Mouse (Mus musculus): ENCODE measurements around the gene Atf7. TPM values are rescaled to one million over a fixed set of nuclear protein-coding genes. Genes with fewer than 3 reads are reported as not detected.

Atf7 gene
- total and polyA plus RNA-seq, 3 experiments: 49.9 to 77.6 (median 49.9) TPM

GRCm38 (mm10) chr15:102592674-102593073 is 32.6 kb downstream of the Atf7 start:
- Histone ChIP-seq H3K36me3 (ENCODE audit: control insufficient read depth, insufficient read depth, low read length) (peaks cover 32% of the 10 kb centered on the region), H3K9ac (ENCODE audit: low read depth, low read length) (no peak overlapping the region), H3K27me3 (ENCODE audit: control insufficient read depth, insufficient read depth, low read length) (no peaks in the 10 kb centered on the region), H3K27ac (no peak overlapping the region), H3K4me3 (no peak overlapping the region), H3K79me2 (replicated peaks; ENCODE audit: control insufficient read depth, insufficient read depth, low read length) (no peaks in the 10 kb centered on the region), H3K4me1 (ENCODE audit: control insufficient read depth, insufficient read depth, low read length) (peaks cover 7% of the 10 kb centered on the region)
- intact Hi-C loops (cut with DNase I): loop anchor here (5.0 kb wide), 1 partner anchor 80 kb away; the partner anchor contains the start of gene Atp5g2
- no peak for DNase-seq
- 16% methylated on average over 1 of the region's 1 CpGs for WGBS
- TF ChIP-seq CTCF (IDR thresholded peaks at IDR 0.05) (peak; percentile 73), POLR2A (IDR thresholded peaks at IDR 0.05; ENCODE audit: insufficient read depth, low read depth, low read length) (no peak)

GRCm38 (mm10) chr15:102590567-102590966 is 34.7 kb downstream of the Atf7 start:
- peaks cover 36% of the 10 kb centered on the region for H3K36me3 ChIP-seq (ENCODE audit: control insufficient read depth, insufficient read depth, low read length)
- H3K9ac ChIP-seq (ENCODE audit: low read depth, low read length): no peak overlapping the region
- 46% methylated on average over 1 of the region's 1 CpGs for WGBS
- H3K79me2 ChIP-seq (replicated peaks; ENCODE audit: control insufficient read depth, insufficient read depth, low read length): no peaks in the 10 kb centered on the region
- intact Hi-C loops (cut with DNase I): loop anchor here (5.0 kb wide), 1 partner anchor 82 kb away; the partner anchor contains the start of gene Atp5g2
- no peak overlapping the region for H3K4me3 ChIP-seq
- no peaks in the 10 kb centered on the region for H3K27me3 ChIP-seq (ENCODE audit: control insufficient read depth, insufficient read depth, low read length)
- DNase-seq: no peak
- H3K4me1 ChIP-seq (ENCODE audit: control insufficient read depth, insufficient read depth, low read length): peaks cover 4% of the 10 kb centered on the region
- TF ChIP-seq POLR2A (IDR thresholded peaks at IDR 0.05; ENCODE audit: insufficient read depth, low read depth, low read length) (no peak), EP300 (IDR thresholded peaks at IDR 0.05; ENCODE audit: insufficient read depth, low read depth, low read length) (no peak), CTCF (IDR thresholded peaks at IDR 0.05) (no peak)
- H3K27ac ChIP-seq: peak overlapping the region; percentile 39

GRCm38 (mm10) chr15:102589826-102590225 is 35.4 kb downstream of the Atf7 start:
- no peak overlapping the region for H3K9ac ChIP-seq (ENCODE audit: low read depth, low read length)
- no peak overlapping the region for H3K4me3 ChIP-seq
- peak overlapping the region; percentile 39 for H3K27ac ChIP-seq
- intact Hi-C loops (cut with DNase I): loop anchor here (5.0 kb wide), 1 partner anchor 82 kb away; the partner anchor contains the start of gene Atp5g2
- H3K4me1 ChIP-seq (ENCODE audit: control insufficient read depth, insufficient read depth, low read length): peaks cover 1% of the 10 kb centered on the region
- peaks cover 30% of the 10 kb centered on the region for H3K36me3 ChIP-seq (ENCODE audit: control insufficient read depth, insufficient read depth, low read length)
- DNase-seq: no peak
- H3K79me2 ChIP-seq (replicated peaks; ENCODE audit: control insufficient read depth, insufficient read depth, low read length): no peaks in the 10 kb centered on the region
- 96% methylated on average over 8 of the region's 8 CpGs for WGBS
- TF ChIP-seq POLR2A (IDR thresholded peaks at IDR 0.05; ENCODE audit: insufficient read depth, low read depth, low read length) (no peak), CTCF (IDR thresholded peaks at IDR 0.05) (no peak), EP300 (IDR thresholded peaks at IDR 0.05; ENCODE audit: insufficient read depth, low read depth, low read length) (no peak)
- no peaks in the 10 kb centered on the region for H3K27me3 ChIP-seq (ENCODE audit: control insufficient read depth, insufficient read depth, low read length)

GRCm38 (mm10) chr15:102585501-102585900 is 39.8 kb downstream of the Atf7 start:
- 93% methylated on average over 5 of the region's 5 CpGs for WGBS
- peaks cover 6% of the 10 kb centered on the region for H3K79me2 ChIP-seq (replicated peaks; ENCODE audit: control insufficient read depth, insufficient read depth, low read length)

GRCm38 (mm10) chr15:102583708-102584383 is 41.4 kb downstream of the Atf7 start:
- Histone ChIP-seq H3K27ac (peak overlapping the region; percentile 40), H3K36me3 (ENCODE audit: control insufficient read depth, insufficient read depth, low read length) (peaks cover 7% of the 10 kb centered on the region), H3K27me3 (ENCODE audit: control insufficient read depth, insufficient read depth, low read length) (no peaks in the 10 kb centered on the region), H3K4me1 (ENCODE audit: control insufficient read depth, insufficient read depth, low read length) (peaks cover 3% of the 10 kb centered on the region), H3K4me3 (no peak overlapping the region), H3K79me2 (replicated peaks; ENCODE audit: control insufficient read depth, insufficient read depth, low read length) (peaks cover 6% of the 10 kb centered on the region), H3K9ac (ENCODE audit: low read depth, low read length) (no peak overlapping the region)
- TF ChIP-seq POLR2A (IDR thresholded peaks at IDR 0.05; ENCODE audit: insufficient read depth, low read depth, low read length): no peak
- DNase-seq: no peak
- intact Hi-C loops (cut with DNase I): no loop called here
- WGBS: 56% methylated on average over 8 of the region's 8 CpGs

More at GRCm38 (mm10) chr15:102585501-102585900, 39.8 kb downstream of the Atf7 start:
- Histone ChIP-seq H3K9ac (ENCODE audit: low read depth, low read length) (no peak overlapping the region), H3K36me3 (ENCODE audit: control insufficient read depth, insufficient read depth, low read length) (peaks cover 12% of the 10 kb centered on the region), H3K4me1 (ENCODE audit: control insufficient read depth, insufficient read depth, low read length) (peaks cover 3% of the 10 kb centered on the region), H3K27me3 (ENCODE audit: control insufficient read depth, insufficient read depth, low read length) (no peaks in the 10 kb centered on the region), H3K27ac (no peak overlapping the region), H3K4me3 (no peak overlapping the region)
- DNase-seq: no peak
- no peak for TF ChIP-seq CTCF (IDR thresholded peaks at IDR 0.05)
- no peak for TF ChIP-seq POLR2A (IDR thresholded peaks at IDR 0.05; ENCODE audit: insufficient read depth, low read depth, low read length)
- intact Hi-C loops (cut with DNase I): no loop called here

GRCm38 (mm10) chr15:102581205-102581604 is 44.1 kb downstream of the Atf7 start:
- Histone ChIP-seq H3K9ac (ENCODE audit: low read depth, low read length) (no peak overlapping the region), H3K4me1 (ENCODE audit: control insufficient read depth, insufficient read depth, low read length) (peaks cover 2% of the 10 kb centered on the region), H3K79me2 (replicated peaks; ENCODE audit: control insufficient read depth, insufficient read depth, low read length) (peaks cover 6% of the 10 kb centered on the region), H3K36me3 (ENCODE audit: control insufficient read depth, insufficient read depth, low read length) (peaks cover 3% of the 10 kb centered on the region), H3K4me3 (no peak overlapping the region), H3K27me3 (ENCODE audit: control insufficient read depth, insufficient read depth, low read length) (no peaks in the 10 kb centered on the region), H3K27ac (no peak overlapping the region)
- no peak for TF ChIP-seq EP300 (IDR thresholded peaks at IDR 0.05; ENCODE audit: insufficient read depth, low read depth, low read length)
- TF ChIP-seq CTCF (IDR thresholded peaks at IDR 0.05): no peak
- no peak for TF ChIP-seq POLR2A (IDR thresholded peaks at IDR 0.05; ENCODE audit: insufficient read depth, low read depth, low read length)
- intact Hi-C loops (cut with DNase I): no loop called here
- no peak for DNase-seq
- 73% methylated on average over 1 of the region's 1 CpGs for WGBS

Measured in heart, adult 2 months (tissue).